Mouse (Mus musculus) ovary, postnatal 36 days (tissue): ENCODE data around the gene 1810009A15Rik.
"Not testable (repeated sequence)": the region's sequence is repeated elsewhere in the genome, so short reads cannot be mapped to it uniquely, and the experiment has no call there.

ENCODE experiments used
- DNase-seq: peaks from one replicate; pipeline ENCODE4 v3.0.0; 2022; ENCODE audit warnings: low spot score, mixed read lengths

The 1810009A15Rik gene

GRCm38 (mm10) chr19:8875031-8875430 lies 13.6 kb upstream of the 1810009A15Rik start:
- no peak for DNase-seq

- peak; percentile 88 for DNase-seq
Observed at GRCm38 (mm10) chr19:8880311-8881033, 8.2 kb upstream of the 1810009A15Rik start, which contains the start of gene Uqcc3. Gene Uqcc3, minus strand, starts transcription at chr19:8880923.

- no peak for DNase-seq
Observed at GRCm38 (mm10) chr19:8881034-8881392, 7.6 kb upstream of the 1810009A15Rik start.

- no peak for DNase-seq
Observed at GRCm38 (mm10) chr19:8883616-8884015, 5.0 kb upstream of the 1810009A15Rik start, which contains the start of the genes Lbhd1 and Gm49403. Gene Lbhd1, plus strand, starts transcription at chr19:8883732. Gene Gm49403, plus strand, starts transcription at chr19:8883930.

- no peak for DNase-seq
Observed at GRCm38 (mm10) chr19:8886916-8887584, 1.6 kb upstream of the 1810009A15Rik start.

- no peak for DNase-seq
Observed at GRCm38 (mm10) chr19:8887585-8888463, 829 bp upstream of the 1810009A15Rik start.

- peak; percentile 82 for DNase-seq
Observed at GRCm38 (mm10) chr19:8892829-8893766, 4.4 kb downstream of the 1810009A15Rik start, which contains the start of gene Ints5. Gene Ints5, plus strand, starts transcription at chr19:8893005.

GRCm38 (mm10) chr19:8895397-8895960 lies 6.8 kb downstream of the 1810009A15Rik start:
- DNase-seq, result no peak

- not testable (repeated sequence) for DNase-seq
Observed at GRCm38 (mm10) chr19:8896231-8896630, 7.6 kb downstream of the 1810009A15Rik start.

- DNase-seq, result peak; percentile 54
Observed at GRCm38 (mm10) chr19:8897211-8897864, 8.7 kb downstream of the 1810009A15Rik start.

- peak; percentile 95 for DNase-seq
Observed at GRCm38 (mm10) chr19:8897865-8898495, 9.3 kb downstream of the 1810009A15Rik start, which contains the start of gene Ganab. Gene Ganab, plus strand, starts transcription at chr19:8898071.

GRCm38 (mm10) chr19:8898576-8898975 lies 9.9 kb downstream of the 1810009A15Rik start:
- no peak for DNase-seq

- DNase-seq, result no peak
Observed at GRCm38 (mm10) chr19:8899079-8899478, 10.4 kb downstream of the 1810009A15Rik start.

GRCm38 (mm10) chr19:8903412-8903811 lies 14.8 kb downstream of the 1810009A15Rik start:
- DNase-seq, result no peak

- no peak for DNase-seq
Observed at GRCm38 (mm10) chr19:8908531-8908930, 19.9 kb downstream of the 1810009A15Rik start.

- DNase-seq, result no peak
Observed at GRCm38 (mm10) chr19:8911810-8912209, 23.2 kb downstream of the 1810009A15Rik start.

GRCm38 (mm10) chr19:8914212-8914611 lies 25.6 kb downstream of the 1810009A15Rik start:
- DNase-seq, result no peak

GRCm38 (mm10) chr19:8919000-8919399 lies 30.3 kb downstream of the 1810009A15Rik start:
- DNase-seq, result no peak

- DNase-seq, result no peak
Observed at GRCm38 (mm10) chr19:8919684-8920072, 31.0 kb downstream of the 1810009A15Rik start.
